Mouse (Mus musculus): ENCODE results near the gene Apoc2. TPM values are rescaled to one million over a fixed set of nuclear protein-coding genes. Genes with fewer than 3 reads are reported as not detected.
A peak's percentile ranks its signal among the peaks of the same experiment; 100 is the strongest.

Gene Apoc2
- total and polyA plus RNA-seq, 3 experiments: not detected

- no peak overlapping the region for H3K27ac ChIP-seq (ENCODE audit: control insufficient read depth, low read depth, low read length)
- TF ChIP-seq RAD21 (IDR thresholded peaks at IDR 0.05; ENCODE audit: low read depth, low read length) (no peak), USF1 (IDR thresholded peaks at IDR 0.05; ENCODE audit: low read depth, low read length) (no peak), TAL1 (IDR thresholded peaks at IDR 0.05; ENCODE audit: low read length) (no peak), CTCF (IDR thresholded peaks at IDR 0.05 in 2 of 3, conservative IDR thresholded peaks at IDR 0.05 in 1 of 3; ENCODE audit: control insufficient read depth in 1 of 3, insufficient read depth in 1 of 3, low read depth in 2 of 3, low read length in 3 of 3, poor library complexity in 1 of 3, severe bottlenecking in 1 of 3) (no peak), MYB (IDR thresholded peaks at IDR 0.05; ENCODE audit: low read depth, low read length) (no peak), MYC (IDR thresholded peaks at IDR 0.05; ENCODE audit: low read depth, low read length) (no peak), MAZ (IDR thresholded peaks at IDR 0.05; ENCODE audit: low read depth, low read length) (no peak), ZC3H11A (IDR thresholded peaks at IDR 0.05; ENCODE audit: low read depth, low read length) (no peak), NELFE (IDR thresholded peaks at IDR 0.05; ENCODE audit: low read depth, low read length) (no peak), MAX (IDR thresholded peaks at IDR 0.05; ENCODE audit: low read length) (no peak), EP300 (IDR thresholded peaks at IDR 0.05; ENCODE audit: low read depth in 1 of 2, low read length in 2 of 2) (no peak), CHD2 (IDR thresholded peaks at IDR 0.05; ENCODE audit: low read length) (no peak), MAFK (IDR thresholded peaks at IDR 0.05; ENCODE audit: borderline replicate concordance, low read depth, low read length) (no peak), BHLHE40 (IDR thresholded peaks at IDR 0.05; ENCODE audit: borderline replicate concordance, low read depth, low read length) (no peak), ZKSCAN1 (IDR thresholded peaks at IDR 0.05; ENCODE audit: low read depth, low read length) (no peak), GATA1 (IDR thresholded peaks at IDR 0.05; ENCODE audit: low read depth, low read length) (no peak)
- no peaks in the 10 kb centered on the region; the same call in 1 of the 2 replicates for H3K79me2 ChIP-seq (ENCODE audit: control insufficient read depth, insufficient read depth, low read length, poor library complexity)
- H3K4me1 ChIP-seq (ENCODE audit: control insufficient read depth in 1 of 2, insufficient read depth in 2 of 2, low read length in 2 of 2): peaks cover 0 to 18% of the 10 kb centered on the region in 2 experiments; a peak in 2 of 4 replicates
- no peaks in the 10 kb centered on the region for H3K9me3 ChIP-seq (replicated peaks; ENCODE audit: insufficient read depth, low read length)
- H3K4me3 ChIP-seq (ENCODE audit: control insufficient read depth in 1 of 2, insufficient read depth in 1 of 2, low read depth in 2 of 2, low read length in 2 of 2): no peak overlapping the region
- H3K36me3 ChIP-seq (ENCODE audit: control insufficient read depth in 1 of 2, insufficient read depth in 2 of 2, low read length in 2 of 2): peaks cover 11 to 13% of the 10 kb centered on the region in 2 experiments
- no peak for DNase-seq (ENCODE audit: low read depth, low spot score)
- H3K9ac ChIP-seq (ENCODE audit: control insufficient read depth, low read depth, low read length, poor library complexity, severe bottlenecking): no peak overlapping the region
- no peaks in the 10 kb centered on the region for H3K27me3 ChIP-seq (ENCODE audit: control insufficient read depth in 1 of 2, insufficient read depth in 2 of 2, low read length in 2 of 2)
Measured at GRCm38 (mm10) chr7:19705271-19705670, 27.5 kb upstream of the Apoc2 start.

- DNase-seq (ENCODE audit: low read depth, low spot score): no peak
- Histone ChIP-seq H3K9me3 (replicated peaks; ENCODE audit: insufficient read depth, low read length) (no peaks in the 10 kb centered on the region), H3K9ac (ENCODE audit: control insufficient read depth, low read depth, low read length, poor library complexity, severe bottlenecking) (no peak overlapping the region), H3K27me3 (ENCODE audit: control insufficient read depth in 1 of 2, insufficient read depth in 2 of 2, low read length in 2 of 2) (no peaks in the 10 kb centered on the region), H3K4me3 (ENCODE audit: control insufficient read depth in 1 of 2, insufficient read depth in 1 of 2, low read depth in 2 of 2, low read length in 2 of 2) (no peak overlapping the region), H3K36me3 (ENCODE audit: control insufficient read depth in 1 of 2, insufficient read depth in 2 of 2, low read length in 2 of 2) (peaks cover 13 to 16% of the 10 kb centered on the region in 2 experiments), H3K27ac (ENCODE audit: control insufficient read depth, low read depth, low read length) (no peak overlapping the region), H3K4me1 (ENCODE audit: control insufficient read depth in 1 of 2, insufficient read depth in 2 of 2, low read length in 2 of 2) (peaks cover 0 to 22% of the 10 kb centered on the region in 2 experiments; a peak in 2 of 4 replicates), H3K79me2 (ENCODE audit: control insufficient read depth, insufficient read depth, low read length, poor library complexity) (no peaks in the 10 kb centered on the region; the same call in 1 of the 2 replicates)
- TF ChIP-seq ZKSCAN1 (IDR thresholded peaks at IDR 0.05; ENCODE audit: low read depth, low read length) (no peak), BHLHE40 (IDR thresholded peaks at IDR 0.05; ENCODE audit: borderline replicate concordance, low read depth, low read length) (no peak), USF1 (IDR thresholded peaks at IDR 0.05; ENCODE audit: low read depth, low read length) (no peak), MEF2A (IDR thresholded peaks at IDR 0.05; ENCODE audit: extremely low read depth, insufficient replicate concordance, low read depth, low read length, poor library complexity, severe bottlenecking) (no peak), TBP (IDR thresholded peaks at IDR 0.05; ENCODE audit: low read depth, low read length) (0 out of 2 replicates have a peak, but pooled peaks have one; percentile 19), POLR2AphosphoS5 (IDR thresholded peaks at IDR 0.05; ENCODE audit: borderline replicate concordance, low read depth, low read length) (no peak), ETS1 (IDR thresholded peaks at IDR 0.05; ENCODE audit: low read depth, low read length) (0 out of 2 replicates have a peak, but pooled peaks have one; percentile 11), RAD21 (IDR thresholded peaks at IDR 0.05; ENCODE audit: low read depth, low read length) (no peak), CHD1 (IDR thresholded peaks at IDR 0.05; ENCODE audit: low read depth, low read length) (no peak), EP300 (IDR thresholded peaks at IDR 0.05; ENCODE audit: low read depth in 1 of 2, low read length in 2 of 2) (peak; percentile 15 to 53; a peak in 1 of 4 replicates), CHD2 (IDR thresholded peaks at IDR 0.05; ENCODE audit: low read length) (no peak), CTCF (IDR thresholded peaks at IDR 0.05 in 2 of 3, conservative IDR thresholded peaks at IDR 0.05 in 1 of 3; ENCODE audit: control insufficient read depth in 1 of 3, insufficient read depth in 1 of 3, low read depth in 2 of 3, low read length in 3 of 3, poor library complexity in 1 of 3, severe bottlenecking in 1 of 3) (no peak), MAX (IDR thresholded peaks at IDR 0.05; ENCODE audit: low read length) (no peak), UBTF (IDR thresholded peaks at IDR 0.05; ENCODE audit: borderline replicate concordance, insufficient read depth, low read depth, low read length) (no peak), NRF1 (IDR thresholded peaks at IDR 0.05; ENCODE audit: insufficient read depth, low read depth, low read length, poor library complexity, severe bottlenecking) (no peak), TCF12 (IDR thresholded peaks at IDR 0.05; ENCODE audit: low read depth, low read length) (peak; percentile 63; the same call in 1 of the 2 replicates)
Measured at GRCm38 (mm10) chr7:19704475-19704874, 26.7 kb upstream of the Apoc2 start.
